Mouse (Mus musculus) splenic B cell, adult 2 months (primary cell): ENCODE data around the gene Scai.
A peak's percentile ranks its signal among the peaks of the same experiment; 100 is the strongest.
"Not testable (repeated sequence)": the region's sequence is repeated elsewhere in the genome, so short reads cannot be mapped to it uniquely, and the experiment has no call there.

ENCODE experiments used
- DNase-seq: peaks from one replicate; pipeline ENCODE4 v3.0.0-alpha.2; 2011; ENCODE audit warnings: low read depth, low spot score
- H3K27me3 ChIP-seq: 2 replicates; pipeline ENCODE4 v1.6.1; 2012; ENCODE audit warnings: mild to moderate bottlenecking, low read length, moderate library complexity, mixed read lengths; ENCODE audit not compliant: control insufficient read depth, poor library complexity, insufficient read depth, severe bottlenecking
- H3K36me3 ChIP-seq: 2 replicates; pipeline ENCODE4 v1.6.1; 2012; ENCODE audit warnings: mild to moderate bottlenecking, low read length, moderate library complexity, mixed read lengths; ENCODE audit not compliant: control insufficient read depth, poor library complexity, insufficient read depth, severe bottlenecking

Gene Scai

GRCm38 (mm10) chr2:39190561-39191056, at the start of gene Scai:
Gene Scai, minus strand, starts transcription at chr2:39190734.
- no peaks in the 10 kb centered on the region for H3K36me3 ChIP-seq
- H3K27me3 ChIP-seq = no peaks in the 10 kb centered on the region
- peak; percentile 99 for DNase-seq

GRCm38 (mm10) chr2:39226731-39227130, 36.2 kb upstream of the Scai start:
- Histone ChIP-seq H3K36me3 (no peaks in the 10 kb centered on the region; the same call in 1 of the 2 replicates), H3K27me3 (no peaks in the 10 kb centered on the region)
- no peak for DNase-seq

DNA sequence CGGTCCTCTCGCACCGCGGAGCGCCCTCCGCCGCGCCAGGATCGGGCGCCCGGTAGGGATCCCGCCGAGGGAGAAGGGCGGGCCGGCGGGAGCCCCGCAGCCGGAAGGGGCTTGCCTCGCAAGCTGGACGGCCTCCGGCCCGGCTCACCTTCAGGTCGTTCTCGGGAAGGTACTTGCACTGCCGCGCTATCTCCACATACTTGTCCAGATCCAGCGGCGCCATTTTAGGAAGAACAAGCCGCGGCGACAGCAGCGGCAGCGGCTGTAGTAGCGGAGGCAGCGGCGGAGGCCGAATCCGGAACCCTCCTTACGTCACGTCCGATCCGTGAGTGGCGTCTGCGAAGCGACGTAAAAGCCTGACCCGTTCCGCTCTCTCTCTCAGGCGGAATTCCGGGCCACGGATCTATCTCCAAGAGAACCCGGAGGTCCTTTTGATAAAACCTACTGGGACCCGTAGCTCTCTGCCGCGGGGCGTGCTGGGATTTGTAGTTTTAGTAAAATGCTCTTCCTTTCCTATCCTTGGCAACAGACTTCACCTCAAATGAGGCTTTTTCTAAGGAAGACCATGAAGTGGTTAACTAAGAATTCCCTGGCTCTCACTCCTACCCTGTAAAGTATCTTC, 35.6 kb upstream of the Scai start, which contains the start of gene Ppp6c:
Ppp6c (minus strand) TSS at position 433 of the 622 bp plus-strand sequence.
- DNase-seq = peak; percentile 98
- no peaks in the 10 kb centered on the region; the same call in 1 of the 2 replicates for H3K36me3 ChIP-seq

DNA sequence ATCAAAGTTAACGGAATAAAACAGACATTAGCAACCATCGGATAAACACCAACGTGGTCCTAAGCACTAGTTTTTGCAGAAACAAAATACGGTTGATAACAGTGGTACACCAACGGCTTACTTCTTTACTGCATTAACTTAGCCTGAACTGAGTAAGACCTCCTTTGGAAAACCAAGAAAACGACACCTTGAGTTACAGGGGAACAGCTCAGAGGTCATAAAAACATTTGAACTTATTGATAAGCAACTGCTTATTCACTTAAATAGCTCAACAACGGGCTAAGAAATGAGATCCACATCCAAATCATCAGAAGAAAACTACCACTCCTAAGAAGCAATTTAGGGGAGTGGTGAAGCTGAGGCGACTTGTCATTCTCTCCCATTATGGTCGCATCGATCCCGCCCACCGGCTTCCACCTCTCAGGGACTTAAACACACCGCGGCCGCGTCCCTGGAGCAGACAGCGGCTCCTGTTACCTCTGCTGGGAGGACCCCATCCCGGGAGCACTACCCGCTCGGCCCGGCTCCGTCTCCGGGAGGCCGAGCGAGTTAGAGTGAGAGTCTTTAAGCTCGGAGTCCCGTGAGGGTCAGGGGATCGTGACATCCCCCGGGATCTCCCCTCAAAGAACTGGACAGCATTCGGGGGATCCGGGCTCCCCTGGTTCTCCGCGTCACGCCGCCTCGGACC, 34.9 kb upstream of the Scai start:
- DNase-seq = peak; percentile 31
- not testable (repeated sequence) for H3K36me3 ChIP-seq, H3K27me3 ChIP-seq

More for the DNA sequence above, 35.6 kb upstream of the Scai start, which contains the start of gene Ppp6c:
- no peaks in the 10 kb centered on the region for H3K27me3 ChIP-seq

GRCm38 (mm10) chr2:39224621-39225020, 34.1 kb upstream of the Scai start:
- H3K27me3 ChIP-seq = no peaks in the 10 kb centered on the region
- peak; percentile 12 for DNase-seq
- H3K36me3 ChIP-seq = no peaks in the 10 kb centered on the region; the same call in 1 of the 2 replicates

GRCm38 (mm10) chr2:39220010-39220409, 29.5 kb upstream of the Scai start:
- H3K36me3 ChIP-seq = no peaks in the 10 kb centered on the region
- DNase-seq = no peak
- H3K27me3 ChIP-seq = no peaks in the 10 kb centered on the region

- H3K36me3 ChIP-seq = no peaks in the 10 kb centered on the region
- H3K27me3 ChIP-seq = no peaks in the 10 kb centered on the region
- no peak for DNase-seq
These were observed 28.5 kb upstream of the Scai start for GRCm38 (mm10) chr2:39219034-39219433.

DNA sequence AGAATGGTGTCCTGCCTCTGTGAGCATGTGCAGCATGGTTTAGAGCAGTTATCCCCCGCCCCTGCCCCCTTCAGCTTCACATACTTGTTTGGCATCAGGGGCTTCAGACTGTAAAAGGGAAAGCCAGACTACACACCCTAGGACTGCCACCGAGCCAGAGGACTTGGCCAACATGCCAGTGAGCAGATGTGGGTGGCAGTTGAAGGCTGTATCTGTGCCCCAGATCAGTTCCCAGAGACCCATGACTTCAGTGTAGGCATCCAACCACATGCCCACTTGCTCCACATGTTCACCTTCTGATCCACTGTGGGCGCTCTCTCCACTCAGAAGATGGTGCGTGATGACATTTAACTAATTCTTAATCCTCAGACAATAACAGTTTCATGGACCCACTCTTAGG, 26.6 kb upstream of the Scai start:
- Histone ChIP-seq H3K27me3 (no peaks in the 10 kb centered on the region), H3K36me3 (no peaks in the 10 kb centered on the region)
- DNase-seq = no peak

DNA sequence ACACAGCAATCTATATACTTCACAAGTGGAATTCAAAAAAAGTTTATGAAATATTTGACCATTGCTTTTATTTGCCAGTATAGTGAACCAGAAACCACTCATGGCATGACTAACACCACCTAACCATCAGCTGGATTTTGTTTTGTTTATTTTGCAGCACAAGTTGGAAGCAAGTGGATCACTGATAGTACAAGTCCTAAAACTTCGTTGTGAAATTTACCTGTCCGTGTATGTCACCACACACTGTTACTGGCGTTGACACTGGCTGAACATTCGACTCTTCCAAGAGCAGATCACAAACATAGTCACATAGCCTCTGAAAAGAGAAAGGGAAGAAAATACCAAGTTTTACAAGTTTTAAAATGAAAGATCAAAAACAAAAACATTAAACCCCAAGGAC, 20.2 kb upstream of the Scai start:
- no peak for DNase-seq
- H3K27me3 ChIP-seq = no peaks in the 10 kb centered on the region
- no peaks in the 10 kb centered on the region for H3K36me3 ChIP-seq

GRCm38 (mm10) chr2:39203359-39203758, 12.8 kb upstream of the Scai start:
- no peak for DNase-seq
- H3K27me3 ChIP-seq = no peaks in the 10 kb centered on the region
- H3K36me3 ChIP-seq = peaks cover 9% of the 10 kb centered on the region; the same call in 1 of the 2 replicates

DNA sequence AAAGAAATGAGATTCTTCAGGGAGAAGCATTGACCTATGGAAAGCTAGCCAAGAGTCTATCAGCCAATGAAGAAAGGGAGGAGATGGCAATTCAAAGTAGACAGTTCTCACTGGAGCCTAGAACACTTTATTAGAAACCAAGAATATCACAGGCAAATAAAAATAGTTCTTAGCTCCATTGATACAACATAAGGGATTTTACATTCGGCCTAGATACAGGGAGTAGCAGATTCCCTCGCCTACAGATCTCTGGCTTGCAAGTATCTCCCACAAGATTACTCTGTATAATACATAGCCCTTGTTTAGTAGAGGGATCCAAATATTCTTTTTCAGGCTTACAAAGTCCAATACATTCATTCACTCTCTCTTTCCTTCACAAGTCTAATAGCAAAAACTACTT, 4.3 kb upstream of the Scai start:
- no peak for DNase-seq
- Histone ChIP-seq H3K36me3 (peaks cover 5% of the 10 kb centered on the region; the same call in 1 of the 2 replicates), H3K27me3 (no peaks in the 10 kb centered on the region)

DNA sequence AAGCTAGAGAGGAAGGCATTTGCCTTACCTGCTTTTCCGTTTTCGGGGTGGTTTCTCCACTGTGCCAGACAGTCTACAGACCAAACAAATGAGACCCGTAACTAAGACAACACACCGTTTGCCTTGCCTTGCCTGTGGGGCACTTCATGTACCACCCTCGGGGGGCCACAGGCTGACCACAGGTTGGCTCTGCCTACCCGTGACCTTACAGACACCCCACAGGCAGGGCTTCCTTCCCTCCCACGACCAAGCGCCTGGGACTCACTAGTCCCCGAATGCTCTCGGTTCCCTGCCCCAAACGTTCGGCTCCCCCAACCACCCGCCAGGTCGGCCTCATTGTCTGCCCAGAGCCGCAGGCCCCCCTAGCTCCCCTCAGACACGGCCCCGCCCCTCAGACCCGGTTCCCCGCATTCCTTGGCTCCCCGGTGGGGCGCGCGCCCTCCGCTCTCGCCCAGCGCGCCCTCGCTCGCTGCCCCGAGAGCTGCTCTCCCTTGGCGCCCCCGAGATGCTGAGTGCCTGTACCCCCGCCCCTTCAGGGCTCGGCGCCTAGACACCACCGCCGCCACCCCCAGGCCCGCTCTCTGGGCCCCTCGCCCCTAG, 473 bp downstream of the Scai start:
- no peaks in the 10 kb centered on the region for H3K36me3 ChIP-seq
- DNase-seq = peak; percentile 62

DNA sequence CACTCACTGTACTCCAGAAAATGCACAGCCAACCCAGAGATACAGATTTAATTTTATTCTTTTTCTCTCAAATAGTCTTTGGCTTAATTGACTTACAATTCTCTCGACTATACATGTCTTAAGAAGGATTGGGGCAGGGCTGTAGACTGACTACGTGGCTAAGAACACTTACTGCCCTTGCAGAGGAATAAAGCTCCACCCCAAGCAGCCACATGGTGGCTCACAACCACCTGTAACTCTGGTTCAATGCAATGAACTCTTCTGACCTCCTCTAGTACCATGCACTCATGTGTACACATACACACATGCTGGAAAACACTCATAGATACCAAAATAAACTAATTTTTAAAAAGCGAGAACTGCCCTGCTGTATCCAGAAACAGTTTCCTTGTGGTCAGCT, 4.6 kb downstream of the Scai start:
- peak; percentile 31 for DNase-seq
- H3K27me3 ChIP-seq = no peaks in the 10 kb centered on the region
- H3K36me3 ChIP-seq = 0 out of 2 replicates have a peak, but pooled peaks cover 3% of the 10 kb centered on the region

More for the DNA sequence above, 473 bp downstream of the Scai start:
- no peaks in the 10 kb centered on the region for H3K27me3 ChIP-seq

- no peaks in the 10 kb centered on the region for H3K27me3 ChIP-seq
- 0 out of 2 replicates have a peak, but pooled peaks cover 3% of the 10 kb centered on the region for H3K36me3 ChIP-seq
- DNase-seq = no peak
These were observed 6.9 kb downstream of the Scai start for GRCm38 (mm10) chr2:39183587-39183986.

DNA sequence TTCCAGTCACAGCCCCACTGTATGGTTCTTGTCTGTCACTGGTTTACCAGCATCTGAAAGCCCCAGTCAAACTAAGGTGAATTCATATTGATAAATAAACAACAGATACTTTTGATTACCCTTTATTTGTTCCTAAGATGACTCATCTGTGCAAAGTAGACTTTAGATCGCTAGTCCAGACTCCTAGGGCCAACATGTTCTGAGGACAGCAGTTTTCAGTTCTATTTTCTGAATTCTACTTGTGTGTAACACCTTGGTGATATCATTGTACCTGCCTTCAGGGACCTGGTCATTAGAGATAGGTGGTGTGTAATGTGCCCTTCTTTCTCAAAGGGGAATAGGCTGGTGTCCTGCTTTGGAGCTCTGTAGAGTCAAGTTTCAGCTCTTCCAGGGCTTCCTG, 29.5 kb downstream of the Scai start:
- no peak for DNase-seq
- Histone ChIP-seq H3K36me3 (no peaks in the 10 kb centered on the region), H3K27me3 (no peaks in the 10 kb centered on the region)
